Mouse (Mus musculus) neural tube, embryonic 14.5 days (tissue): ENCODE results near the gene Slc6a11. TPM values are rescaled to one million over a fixed set of nuclear protein-coding genes. Genes with fewer than 3 reads are reported as not detected.
A peak's percentile ranks its signal among the peaks of the same experiment; 100 is the strongest.

Source experiments
- ATAC-seq: fragments of 200-750 bp; cut with Nextera tagmentation; 2 replicates; pipeline ENCODE4 v1.8.0; 2017; ENCODE audit warnings: low read depth, mild to moderate bottlenecking, moderate TSS enrichment, moderate library complexity
- H3K27ac ChIP-seq: fragments of 300-500 bp; sonication (generic); 2 replicates; pipeline ENCODE4 v1.5.1; 2014; ENCODE audit warnings: low read depth, mild to moderate bottlenecking, control low read depth, low read length, moderate library complexity, mixed read lengths
- H3K27me3 ChIP-seq: fragments of 300-500 bp; sonication (generic); 2 replicates; pipeline ENCODE4 v1.6.1; 2014; ENCODE audit warnings: low read length; ENCODE audit not compliant: control insufficient read depth, insufficient read depth
- H3K36me3 ChIP-seq: fragments of 300-500 bp; sonication (generic); 2 replicates; pipeline ENCODE4 v1.6.1; 2014; ENCODE audit warnings: low read length, mixed read lengths; ENCODE audit not compliant: control insufficient read depth, insufficient read depth
- H3K4me1 ChIP-seq: fragments of 300-500 bp; sonication (generic); 2 replicates; pipeline ENCODE4 v1.6.1; 2014; ENCODE audit warnings: low read length; ENCODE audit not compliant: control insufficient read depth, insufficient read depth
- H3K4me2 ChIP-seq: fragments of 300-500 bp; sonication (generic); 2 replicates; pipeline ENCODE4 v1.6.1; 2014; ENCODE audit warnings: mild to moderate bottlenecking, low read depth, low read length, control low read depth
- H3K4me3 ChIP-seq: fragments of 300-500 bp; sonication (generic); 2 replicates; pipeline ENCODE4 v1.5.1; 2014; ENCODE audit warnings: low read depth, low read length, control low read depth, mixed read lengths
- H3K9ac ChIP-seq: fragments of 300-500 bp; sonication (generic); replicated peaks from 2 replicates; pipeline ENCODE4 v1.6.1; 2014; ENCODE audit warnings: low read depth, mild to moderate bottlenecking, control low read depth, low read length, mixed read lengths
- H3K9me3 ChIP-seq: fragments of 300-500 bp; sonication (generic); 2 replicates; pipeline ENCODE4 v1.6.1; 2016; ENCODE audit warnings: low read length; ENCODE audit not compliant: control insufficient read depth
- WGBS: fragments of 180-500 bp; shearing (Covaris S2); extraction: QIAGEN DNeasy Blood & Tissue Kit; methylation state at CpG from one replicate; pipeline ENCODE4 v1.1.7; 2014; 5-methylcytosine and 5-hydroxymethylcytosine counted together
- polyA plus RNA-seq: library from polyadenylated mRNA; unstranded; fragments of >200 nt; fragmentation: Nextera tagmentation; extraction: Ambion mirVana; gene quantifications from 2 replicates; pipeline ENCODE4 v1.2.1, GENCODE M21; 2014

The Slc6a11 gene
- polyA plus RNA-seq, 1 experiment from 2014 or later, result 80.8 TPM

- Histone ChIP-seq H3K9me3 (no peaks in the 10 kb centered on the region), H3K4me2 (peak overlapping the region; percentile 91), H3K36me3 (no peaks in the 10 kb centered on the region), H3K27ac (no peak overlapping the region), H3K4me1 (peaks cover 3% of the 10 kb centered on the region; the same call in 1 of the 2 replicates), H3K27me3 (peaks cover 6% of the 10 kb centered on the region; the same call in 1 of the 2 replicates), H3K4me3 (peak overlapping the region; percentile 9; the same call in 1 of the 2 replicates), H3K9ac (no peak overlapping the region)
- no peak for ATAC-seq
- 67% methylated on average over 3 of the region's 3 CpGs for whole genome bisulfite sequencing
Observed at GRCm38 (mm10) chr6:114132472-114132871, 1.4 kb downstream of the Slc6a11 start.

GRCm38 (mm10) chr6:114132916-114133315, 1.9 kb downstream of the Slc6a11 start:
- Histone ChIP-seq H3K27ac (no peak overlapping the region), H3K4me1 (peaks cover 3% of the 10 kb centered on the region; the same call in 1 of the 2 replicates), H3K9ac (no peak overlapping the region), H3K4me3 (peak overlapping the region; percentile 3; the same call in 1 of the 2 replicates), H3K4me2 (peak overlapping the region; percentile 15; the same call in 1 of the 2 replicates), H3K27me3 (peaks cover 6% of the 10 kb centered on the region; the same call in 1 of the 2 replicates), H3K9me3 (no peaks in the 10 kb centered on the region), H3K36me3 (no peaks in the 10 kb centered on the region)
- 69% methylated on average over 8 of the region's 8 CpGs for WGBS
- no peak for ATAC-seq

GRCm38 (mm10) chr6:114138970-114139369, 7.9 kb downstream of the Slc6a11 start:
- no peak overlapping the region for H3K4me2 ChIP-seq
- H3K27me3 ChIP-seq, result no peaks in the 10 kb centered on the region
- no peak overlapping the region for H3K27ac ChIP-seq
- no peak overlapping the region for H3K4me3 ChIP-seq
- H3K9ac ChIP-seq, result no peak overlapping the region
- no peak for ATAC-seq
- WGBS, result 86% methylated on average over 8 of the region's 8 CpGs
- H3K9me3 ChIP-seq, result no peaks in the 10 kb centered on the region
- no peaks in the 10 kb centered on the region for H3K4me1 ChIP-seq
- no peaks in the 10 kb centered on the region for H3K36me3 ChIP-seq

GRCm38 (mm10) chr6:114141481-114141880, 10.4 kb downstream of the Slc6a11 start:
- no peak for ATAC-seq
- H3K4me1 ChIP-seq, result 0 out of 2 replicates have a peak, but pooled peaks cover 3% of the 10 kb centered on the region
- WGBS, result 83% methylated on average over 3 of the region's 3 CpGs

GRCm38 (mm10) chr6:114142480-114142879, 11.4 kb downstream of the Slc6a11 start:
- Histone ChIP-seq H3K9me3 (no peaks in the 10 kb centered on the region), H3K27me3 (no peaks in the 10 kb centered on the region), H3K4me1 (0 out of 2 replicates have a peak, but pooled peaks cover 3% of the 10 kb centered on the region), H3K36me3 (no peaks in the 10 kb centered on the region), H3K4me3 (no peak overlapping the region), H3K4me2 (no peak overlapping the region), H3K9ac (no peak overlapping the region), H3K27ac (no peak overlapping the region)
- WGBS, result 88% methylated on average over 11 of the region's 11 CpGs
- ATAC-seq, result no peak

More at GRCm38 (mm10) chr6:114141481-114141880, 10.4 kb downstream of the Slc6a11 start:
- Histone ChIP-seq H3K36me3 (no peaks in the 10 kb centered on the region), H3K27me3 (no peaks in the 10 kb centered on the region), H3K9ac (no peak overlapping the region), H3K9me3 (no peaks in the 10 kb centered on the region), H3K4me2 (no peak overlapping the region), H3K4me3 (no peak overlapping the region), H3K27ac (no peak overlapping the region)

GRCm38 (mm10) chr6:114143544-114143943, 12.5 kb downstream of the Slc6a11 start:
- Histone ChIP-seq H3K4me3 (no peak overlapping the region), H3K9me3 (no peaks in the 10 kb centered on the region), H3K4me1 (0 out of 2 replicates have a peak, but pooled peaks cover 3% of the 10 kb centered on the region), H3K27ac (no peak overlapping the region), H3K4me2 (no peak overlapping the region), H3K9ac (no peak overlapping the region), H3K27me3 (no peaks in the 10 kb centered on the region), H3K36me3 (no peaks in the 10 kb centered on the region)
- ATAC-seq, result no peak
- WGBS, result 54% methylated on average over 2 of the region's 2 CpGs

- peak overlapping the region; percentile 16; the same call in 1 of the 2 replicates for H3K27ac ChIP-seq
- no peak overlapping the region for H3K9ac ChIP-seq
- no peak overlapping the region for H3K4me2 ChIP-seq
- no peaks in the 10 kb centered on the region for H3K36me3 ChIP-seq
- ATAC-seq, result no peak
- H3K4me1 ChIP-seq, result 0 out of 2 replicates have a peak, but pooled peaks cover 3% of the 10 kb centered on the region
- no peaks in the 10 kb centered on the region for H3K27me3 ChIP-seq
- no peaks in the 10 kb centered on the region for H3K9me3 ChIP-seq
- no peak overlapping the region for H3K4me3 ChIP-seq
- WGBS, result 72% methylated on average over 6 of the region's 6 CpGs
Observed at GRCm38 (mm10) chr6:114144447-114145105, 13.5 kb downstream of the Slc6a11 start.

GRCm38 (mm10) chr6:114145650-114146329, 14.7 kb downstream of the Slc6a11 start:
- no peaks in the 10 kb centered on the region for H3K9me3 ChIP-seq
- no peak overlapping the region for H3K27ac ChIP-seq
- no peak overlapping the region for H3K9ac ChIP-seq
- ATAC-seq, result no peak
- no peak overlapping the region for H3K4me2 ChIP-seq
- H3K4me1 ChIP-seq, result 0 out of 2 replicates have a peak, but pooled peaks cover 3% of the 10 kb centered on the region
- no peaks in the 10 kb centered on the region for H3K36me3 ChIP-seq
- H3K4me3 ChIP-seq, result no peak overlapping the region
- no peaks in the 10 kb centered on the region for H3K27me3 ChIP-seq
- WGBS, result 81% methylated on average over 6 of the region's 6 CpGs

GRCm38 (mm10) chr6:114155720-114156119, 24.7 kb downstream of the Slc6a11 start:
- no peak for ATAC-seq

More at GRCm38 (mm10) chr6:114155720-114156119, 24.7 kb downstream of the Slc6a11 start:
- no peaks in the 10 kb centered on the region for H3K9me3 ChIP-seq
- H3K4me2 ChIP-seq, result no peak overlapping the region
- H3K27ac ChIP-seq, result no peak overlapping the region
- no peak overlapping the region for H3K4me3 ChIP-seq
- H3K27me3 ChIP-seq, result no peaks in the 10 kb centered on the region
- no peaks in the 10 kb centered on the region for H3K4me1 ChIP-seq
- 84% methylated on average over 10 of the region's 10 CpGs for WGBS
- no peaks in the 10 kb centered on the region for H3K36me3 ChIP-seq
- H3K9ac ChIP-seq, result no peak overlapping the region
